Mouse (Mus musculus): Measurements from ENCODE around the gene Nfic. TPM values are rescaled to one million over a fixed set of nuclear protein-coding genes. Genes with fewer than 3 reads are reported as not detected.

The Nfic gene
- total RNA-seq (2021): 100 to 1,000 TPM; 125 to 130 TPM

GRCm38 (mm10) chr10:81455181-81455895 is at the start of gene Nfic:
TSS of gene Nfic (minus strand) at chr10:81455635.
- peak; percentile 4 for DNase-seq

GRCm38 (mm10) chr10:81502658-81503057 is 47.2 kb upstream of the Nfic start:
- DNase-seq: peak; percentile 94

- no peak for DNase-seq
Measured at GRCm38 (mm10) chr10:81501863-81502262, 46.4 kb upstream of the Nfic start.

- DNase-seq: no peak
Measured at GRCm38 (mm10) chr10:81500032-81500431, 44.6 kb upstream of the Nfic start, which contains the start of gene S1pr4. TSS of gene S1pr4 (minus strand) at chr10:81500132.

- DNase-seq: no peak
Measured at GRCm38 (mm10) chr10:81499250-81499901, 43.9 kb upstream of the Nfic start.

GRCm38 (mm10) chr10:81498316-81499249 is 43.1 kb upstream of the Nfic start:
- DNase-seq: no peak

- no peak for DNase-seq
Measured at GRCm38 (mm10) chr10:81497401-81498270, 42.2 kb upstream of the Nfic start.

GRCm38 (mm10) chr10:81496969-81497368 is 41.5 kb upstream of the Nfic start:
- no peak for DNase-seq

GRCm38 (mm10) chr10:81496264-81496901 is 40.9 kb upstream of the Nfic start, which contains the start of gene Ncln:
TSS of gene Ncln (minus strand) at chr10:81496392.
- DNase-seq: peak; percentile 98

GRCm38 (mm10) chr10:81495616-81496263 is 40.3 kb upstream of the Nfic start:
- DNase-seq: no peak

GRCm38 (mm10) chr10:81495151-81495550 is 39.7 kb upstream of the Nfic start:
- no peak for DNase-seq

GRCm38 (mm10) chr10:81494260-81495041 is 39.0 kb upstream of the Nfic start:
- DNase-seq: no peak

GRCm38 (mm10) chr10:81493601-81494220 is 38.3 kb upstream of the Nfic start:
- DNase-seq: no peak

- no peak for DNase-seq
Measured at GRCm38 (mm10) chr10:81492606-81493240, 37.3 kb upstream of the Nfic start.

GRCm38 (mm10) chr10:81491018-81491417 is 35.6 kb upstream of the Nfic start:
- no peak for DNase-seq

- no peak for DNase-seq
Measured at GRCm38 (mm10) chr10:81489941-81490340, 34.5 kb upstream of the Nfic start.

GRCm38 (mm10) chr10:81488081-81488480 is 32.6 kb upstream of the Nfic start:
- DNase-seq: no peak

GRCm38 (mm10) chr10:81486496-81486895 is 31.1 kb upstream of the Nfic start:
- DNase-seq: no peak

GRCm38 (mm10) chr10:81485479-81486018 is 30.1 kb upstream of the Nfic start:
- no peak for DNase-seq
